Mouse (Mus musculus) myocyte (in vitro differentiated cells): ENCODE results near the gene Cdr2l. TPM values are rescaled to one million over a fixed set of nuclear protein-coding genes. Genes with fewer than 3 reads are reported as not detected.

Source experiments
- H3K27me3 ChIP-seq: one replicate; pipeline ENCODE4 v1.6.1; 2011; ENCODE audit not compliant: control insufficient read depth, insufficient read depth, insufficient read length
- H3K36me3 ChIP-seq: one replicate; pipeline ENCODE4 v1.6.1; 2011; ENCODE audit not compliant: control insufficient read depth, insufficient read depth
- H3K4me2 ChIP-seq: one replicate; pipeline ENCODE4 v1.6.1; 2011; ENCODE audit warnings: low read depth, control low read depth
- H3K4me3 ChIP-seq: one replicate; pipeline ENCODE4 v1.5.1; 2011; ENCODE audit warnings: mild to moderate bottlenecking, control low read depth, moderate library complexity
- H3K79me2 ChIP-seq: one replicate; pipeline ENCODE4 v1.6.1; 2011; ENCODE audit not compliant: control insufficient read depth, insufficient read depth
- H3ac ChIP-seq: one replicate; pipeline ENCODE4 v1.6.1; 2011; ENCODE audit not compliant: control insufficient read depth, insufficient read length
- CEBPB ChIP-seq: IDR thresholded peaks from 2 replicates; pipeline ENCODE4 v1.6.1; 2011; ENCODE audit warnings: mild to moderate bottlenecking, moderate library complexity; ENCODE audit not compliant: poor library complexity, insufficient read depth, severe bottlenecking
- E2F4 ChIP-seq: IDR thresholded peaks from one replicate; pipeline ENCODE4 v1.6.1; 2011; ENCODE audit warnings: mild to moderate bottlenecking, control low read depth, moderate library complexity; ENCODE audit not compliant: insufficient read depth
- MAX ChIP-seq: IDR thresholded peaks from one replicate; pipeline ENCODE4 v1.6.1; 2011; ENCODE audit warnings: low read depth, mild to moderate bottlenecking, control low read depth
- MYOD1 ChIP-seq, 3 experiments: IDR thresholded peaks; one replicate each; pipeline ENCODE4 v1.6.1; 2011; ENCODE audit warnings: control low read depth in 2 of 3, low read depth in 2 of 3, mild to moderate bottlenecking in 2 of 3, moderate library complexity in 1 of 3; ENCODE audit not compliant: insufficient read length in 2 of 3, control insufficient read depth in 1 of 3
- MYOG ChIP-seq, 3 experiments: IDR thresholded peaks; one replicate each; pipeline ENCODE4 v1.6.1; 2011; ENCODE audit warnings: control low read depth in 2 of 3, low read depth in 2 of 3, mild to moderate bottlenecking in 2 of 3; ENCODE audit not compliant: insufficient read length in 2 of 3, control insufficient read depth in 1 of 3, insufficient read depth in 1 of 3
- POLR2A ChIP-seq: IDR thresholded peaks from one replicate; pipeline ENCODE4 v1.6.1; 2011; ENCODE audit warnings: low read depth, mild to moderate bottlenecking, control low read depth, moderate library complexity; ENCODE audit not compliant: insufficient read length
- POLR2AphosphoS2 ChIP-seq: IDR thresholded peaks from one replicate; pipeline ENCODE4 v1.6.1; 2011; ENCODE audit warnings: low read depth, control low read depth; ENCODE audit not compliant: insufficient read length
- REST ChIP-seq: IDR thresholded peaks from one replicate; pipeline ENCODE4 v1.6.1; 2011; ENCODE audit warnings: mild to moderate bottlenecking, control low read depth, moderate library complexity; ENCODE audit not compliant: insufficient read depth, insufficient read length
- SRF ChIP-seq: IDR thresholded peaks from one replicate; pipeline ENCODE4 v1.6.1; 2011; ENCODE audit warnings: low read depth; ENCODE audit not compliant: control insufficient read depth, insufficient read length
- TCF12 ChIP-seq: IDR thresholded peaks from one replicate; pipeline ENCODE4 v1.6.1; 2011; ENCODE audit warnings: mild to moderate bottlenecking, control low read depth; ENCODE audit not compliant: poor library complexity, insufficient read depth, severe bottlenecking
- TCF3 ChIP-seq: IDR thresholded peaks from one replicate; pipeline ENCODE4 v1.6.1; 2011; ENCODE audit warnings: low read depth, control low read depth; ENCODE audit not compliant: insufficient read length
- USF1 ChIP-seq: IDR thresholded peaks from one replicate; pipeline ENCODE4 v1.6.1; 2011; ENCODE audit warnings: low read depth, mild to moderate bottlenecking, control low read depth, moderate library complexity
- polyA plus RNA-seq: library from polyadenylated mRNA; unstranded; fragments of >200 nt; fragmentation: generic; extraction: Trizol; gene quantifications from one replicate; pipeline ENCODE4 v1.2.1, GENCODE M21; 2012; ENCODE audit warnings: missing spikeins

The Cdr2l gene
- polyA plus RNA-seq, 1 experiment, result 52.8 TPM

DNA sequence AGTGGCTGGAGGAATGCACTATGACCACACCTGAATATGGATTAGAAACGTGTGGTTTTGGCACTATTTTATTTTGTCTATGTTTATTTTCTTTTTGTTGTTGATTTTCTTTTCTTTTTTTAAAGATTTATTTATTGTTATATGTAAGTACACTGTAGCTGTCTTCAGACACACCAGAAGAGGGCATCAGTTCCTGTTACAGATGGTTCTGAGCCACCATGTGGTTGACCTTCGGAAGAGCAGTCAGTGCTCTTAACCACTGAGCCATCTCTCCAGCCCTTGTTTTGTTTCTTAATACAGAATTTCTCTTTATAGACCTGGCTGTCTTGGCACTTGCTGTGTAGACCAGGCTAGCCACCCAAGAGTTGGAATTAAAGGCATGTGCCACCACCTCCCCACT lies 9.0 kb upstream of the Cdr2l start:
- TF ChIP-seq TCF3 (no peak), SRF (no peak), CEBPB (no peak), POLR2AphosphoS2 (no peak)
- H3K4me2 ChIP-seq, result no peak overlapping the region
- no peaks in the 10 kb centered on the region for H3K36me3 ChIP-seq
- H3ac ChIP-seq, result no peak overlapping the region
- H3K79me2 ChIP-seq, result no peaks in the 10 kb centered on the region
- H3K4me3 ChIP-seq, result no peak overlapping the region
- no peaks in the 10 kb centered on the region for H3K27me3 ChIP-seq

DNA sequence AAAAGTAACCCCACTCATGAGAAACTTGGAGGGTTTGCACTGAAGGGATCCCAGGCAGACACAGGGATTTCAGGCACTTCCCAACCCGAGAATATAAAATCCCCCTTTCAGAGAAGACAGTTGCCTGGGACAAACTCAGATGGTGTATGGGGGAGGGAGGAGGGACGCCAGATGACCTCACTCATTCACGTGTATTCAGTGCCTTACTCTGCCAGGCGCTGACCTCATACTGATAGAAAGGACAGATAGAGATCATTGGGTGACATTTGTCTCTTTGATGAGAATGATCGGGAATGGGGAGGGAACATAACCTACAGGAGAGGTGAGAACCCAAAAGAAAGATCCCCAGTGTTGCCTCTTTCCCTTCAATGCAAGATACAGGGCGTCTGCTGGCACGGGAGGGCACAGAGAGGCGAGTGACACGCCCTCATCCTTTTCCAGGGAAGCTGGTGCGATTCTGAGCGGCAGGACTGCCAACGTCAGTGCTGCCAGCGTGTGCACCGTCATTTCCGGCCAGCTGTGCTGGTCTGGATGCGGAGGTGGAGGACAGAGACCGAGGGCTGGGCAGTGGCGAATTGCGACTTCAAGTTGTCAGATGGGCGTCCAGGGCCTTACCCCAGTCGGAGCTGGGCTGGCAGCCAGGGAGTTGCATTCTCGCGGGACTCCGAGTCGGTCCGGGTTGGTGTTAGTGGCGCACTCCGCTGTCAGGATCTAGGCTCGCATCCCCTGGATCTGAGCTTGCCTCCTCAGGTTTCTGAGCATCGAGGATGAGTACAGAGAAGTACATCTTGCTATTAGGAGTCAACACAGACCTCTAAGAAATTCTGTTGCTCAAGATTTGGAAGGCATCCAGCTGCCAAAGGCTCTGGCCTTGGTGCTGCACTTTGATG lies 7.7 kb upstream of the Cdr2l start:
- Histone ChIP-seq H3ac (no peak overlapping the region), H3K4me2 (peak overlapping the region; percentile 77), H3K4me3 (peak overlapping the region; percentile 14), H3K36me3 (no peaks in the 10 kb centered on the region), H3K79me2 (no peaks in the 10 kb centered on the region), H3K27me3 (no peaks in the 10 kb centered on the region)
- TF ChIP-seq MYOG (IDR thresholded peaks at IDR 0.05; ENCODE audit: control insufficient read depth in 1 of 3, insufficient read depth in 1 of 3, insufficient read length in 2 of 3, low read depth in 2 of 3) (peak in 2 of 3 experiments; percentile 86 to 95), TCF12 (no peak), E2F4 (no peak), SRF (no peak), REST (peak; percentile 55), MYOD1 (IDR thresholded peaks at IDR 0.05; ENCODE audit: control insufficient read depth in 1 of 3, insufficient read length in 2 of 3, low read depth in 2 of 3) (peak in 2 of 3 experiments; percentile 87 to 98), POLR2A (peak; percentile 91), POLR2AphosphoS2 (peak; percentile 85), TCF3 (peak; percentile 80)

DNA sequence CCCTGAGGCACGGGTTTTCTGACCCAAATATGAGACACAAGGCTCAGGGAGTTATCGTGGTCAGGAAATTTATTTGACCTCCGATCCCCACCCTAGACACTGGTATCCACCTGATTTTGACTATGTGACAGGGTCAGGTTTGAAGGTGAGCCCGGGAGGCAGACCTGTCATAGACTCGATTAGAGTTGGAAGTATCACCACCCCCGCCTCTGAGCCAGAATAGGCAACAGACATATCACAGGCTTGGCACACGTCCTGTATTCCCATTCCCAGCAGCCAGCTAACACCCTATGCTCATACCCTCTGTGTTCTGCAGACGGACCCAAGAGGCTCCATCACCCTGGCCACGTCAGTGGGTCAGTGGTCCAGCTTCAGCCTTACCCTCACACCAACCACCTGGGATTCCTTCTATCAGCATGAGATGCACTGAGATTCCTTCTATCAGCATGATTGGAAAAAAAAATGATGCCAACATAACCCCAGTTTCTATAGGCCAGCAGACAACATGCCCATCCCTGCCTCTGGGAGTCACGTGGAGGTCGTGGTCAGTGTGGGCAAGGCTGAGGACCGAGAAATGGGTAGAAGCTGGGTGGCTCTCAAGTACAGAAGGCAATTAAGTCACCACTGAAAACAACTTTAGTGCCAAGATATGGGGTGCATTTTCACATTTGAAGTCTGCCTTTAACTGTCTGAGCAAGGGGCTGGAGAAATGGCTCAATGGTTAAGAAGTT lies 6.9 kb upstream of the Cdr2l start:
- Histone ChIP-seq H3ac (no peak overlapping the region), H3K4me3 (peak overlapping the region; percentile 14), H3K27me3 (no peaks in the 10 kb centered on the region), H3K79me2 (no peaks in the 10 kb centered on the region), H3K36me3 (no peaks in the 10 kb centered on the region), H3K4me2 (peak overlapping the region; percentile 77)
- TF ChIP-seq USF1 (peak; percentile 96), CEBPB (no peak), POLR2A (peak; percentile 55), MYOG (IDR thresholded peaks at IDR 0.05; ENCODE audit: control insufficient read depth in 1 of 3, insufficient read depth in 1 of 3, insufficient read length in 2 of 3, low read depth in 2 of 3) (no peak), MAX (no peak), MYOD1 (IDR thresholded peaks at IDR 0.05; ENCODE audit: control insufficient read depth in 1 of 3, insufficient read length in 2 of 3, low read depth in 2 of 3) (no peak), E2F4 (no peak)

DNA sequence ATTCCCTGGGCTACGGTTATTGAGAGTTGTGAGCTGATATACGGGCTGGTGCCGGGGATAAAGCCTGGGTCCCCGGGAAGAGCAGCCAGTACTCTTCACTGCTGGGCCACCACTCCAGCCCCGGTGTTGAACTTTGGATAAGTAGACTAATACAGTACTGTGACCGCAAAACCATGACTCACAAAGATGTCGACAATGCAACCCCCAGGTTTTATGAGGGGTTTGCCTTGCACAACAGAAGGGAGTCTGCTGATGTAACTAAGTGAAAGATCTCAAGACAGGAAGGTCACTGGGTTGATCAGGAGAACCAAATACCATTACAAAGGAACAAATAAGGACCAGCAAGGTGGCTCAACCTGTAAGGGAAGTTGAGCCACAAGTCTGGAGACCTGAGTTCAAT lies 5.0 kb upstream of the Cdr2l start:
- Histone ChIP-seq H3K79me2 (no peaks in the 10 kb centered on the region), H3K27me3 (no peaks in the 10 kb centered on the region), H3ac (no peak overlapping the region), H3K4me3 (peak overlapping the region; percentile 14), H3K4me2 (peak overlapping the region; percentile 77), H3K36me3 (no peaks in the 10 kb centered on the region)
- TF ChIP-seq TCF3, result no peak
- no peak for TF ChIP-seq MAX
- TF ChIP-seq CEBPB, result peak; percentile 100

DNA sequence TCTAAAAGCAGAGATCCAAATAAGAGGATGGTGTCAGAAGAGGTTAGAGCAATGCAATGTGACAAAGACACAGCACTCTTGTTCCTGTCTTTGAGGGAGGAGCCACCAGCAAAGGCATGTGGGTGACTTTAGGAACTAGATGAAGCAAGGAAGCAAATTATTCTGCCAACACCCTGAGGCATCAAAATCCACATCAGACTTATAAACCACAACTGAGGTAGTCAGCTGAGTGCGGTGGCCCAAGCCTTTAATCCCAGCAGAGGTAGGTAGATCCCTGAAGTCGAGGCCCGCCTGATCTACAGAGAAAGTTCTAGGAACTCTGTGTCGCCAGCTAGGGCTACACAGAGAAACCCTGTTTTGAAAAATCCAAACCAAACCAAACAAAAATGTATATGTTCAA lies 4.5 kb upstream of the Cdr2l start:
- Histone ChIP-seq H3K79me2 (peaks cover 1% of the 10 kb centered on the region), H3K4me3 (peak overlapping the region; percentile 14), H3ac (no peak overlapping the region), H3K36me3 (no peaks in the 10 kb centered on the region), H3K4me2 (peak overlapping the region; percentile 77), H3K27me3 (no peaks in the 10 kb centered on the region)
- TF ChIP-seq POLR2A (no peak), CEBPB (0 out of 2 replicates have a peak, but pooled peaks have one; percentile 5)
